Mouse (Mus musculus) lung, postnatal 10 days (tissue): ENCODE measurements around the gene Gm10409.
"Not testable (repeated sequence)": the region's sequence is repeated elsewhere in the genome, so short reads cannot be mapped to it uniquely, and the experiment has no call there.

Experiments used
- DNase-seq: peaks from one replicate; pipeline ENCODE4 v3.0.0; 2021

The Gm10409 gene

GRCm38 (mm10) chr14:3412314-3412713, at the start of gene Gm10409:
TSS of gene Gm10409 (plus strand) at chr14:3412614.
- not testable (repeated sequence) for DNase-seq

GRCm38 (mm10) chr14:3394793-3395192, 17.6 kb upstream of the Gm10409 start, which contains the start of gene Gm10413:
TSS of gene Gm10413 (plus strand) at chr14:3395093.
- DNase-seq, result not testable (repeated sequence)

- not testable (repeated sequence) for DNase-seq
Measured at GRCm38 (mm10) chr14:3427803-3428202, 15.4 kb downstream of the Gm10409 start, which contains the start of gene Gm3005. TSS of gene Gm3005 (plus strand) at chr14:3428103.

GRCm38 (mm10) chr14:3449079-3449478, 36.7 kb downstream of the Gm10409 start, which contains the start of gene Gm10408:
TSS of gene Gm10408 (plus strand) at chr14:3449379.
- DNase-seq, result not testable (repeated sequence)
